Mouse (Mus musculus) erythroblast, embryonic 14.5 days (primary cell): ENCODE results near the gene Slc44a3.

Source experiments
- GATA1 ChIP-seq: IDR thresholded peaks from 2 replicates; pipeline ENCODE4 v1.6.1; 2012; ENCODE audit warnings: low read length, inconsistent platforms, mixed read lengths
- TAL1 ChIP-seq: IDR thresholded peaks from 3 replicates; pipeline ENCODE4 v1.6.1; 2012; ENCODE audit warnings: low read length, inconsistent platforms, mixed read lengths

- TF ChIP-seq GATA1 (no peak), TAL1 (no peak)
Observed at GRCm38 (mm10) chr3:121417379-121418250, 114.6 kb downstream of the Slc44a3 start.
